Mouse (Mus musculus): Measurements from ENCODE around the gene Acads. TPM values are rescaled to one million over a fixed set of nuclear protein-coding genes. Genes with fewer than 3 reads are reported as not detected.

Gene Acads
- total and polyA plus RNA-seq, 3 experiments: 31.9 to 56.5 TPM; not detected in 1

GRCm38 (mm10) chr5:115076144-115076901, 42.8 kb downstream of the Acads start (continued):
- TF ChIP-seq USF2 (IDR thresholded peaks at IDR 0.05; ENCODE audit: borderline replicate concordance in 1 of 2, insufficient read depth in 1 of 2, low read depth in 1 of 2, low read length in 2 of 2) (no peak), UBTF (IDR thresholded peaks at IDR 0.05; ENCODE audit: borderline replicate concordance, insufficient read depth, low read depth, low read length) (no peak), EP300 (IDR thresholded peaks at IDR 0.05; ENCODE audit: low read depth in 1 of 2, low read length in 2 of 2) (peak; percentile 33 to 53; a peak in 2 of 4 replicates), GATA1 (IDR thresholded peaks at IDR 0.05; ENCODE audit: low read depth, low read length) (peak; percentile 72), MAX (IDR thresholded peaks at IDR 0.05; ENCODE audit: low read length) (no peak), NRF1 (IDR thresholded peaks at IDR 0.05; ENCODE audit: insufficient read depth, low read depth, low read length, poor library complexity, severe bottlenecking) (0 out of 2 replicates have a peak, but pooled peaks have one; percentile 15), CHD2 (IDR thresholded peaks at IDR 0.05; ENCODE audit: low read length) (no peak), ZNF384 (IDR thresholded peaks at IDR 0.05; ENCODE audit: low read depth, low read length) (no peak), HCFC1 (IDR thresholded peaks at IDR 0.05; ENCODE audit: low read depth, low read length) (no peak), RAD21 (IDR thresholded peaks at IDR 0.05; ENCODE audit: low read depth, low read length) (peak; percentile 83), ZMIZ1 (IDR thresholded peaks at IDR 0.05; ENCODE audit: low read depth, low read length) (no peak), POLR2AphosphoS2 (IDR thresholded peaks at IDR 0.05; ENCODE audit: low read length) (no peak), TAL1 (IDR thresholded peaks at IDR 0.05; ENCODE audit: low read length) (peak; percentile 18; the same call in 1 of the 2 replicates), KAT2A (conservative IDR thresholded peaks at IDR 0.05; ENCODE audit: low read depth, low read length) (no peak)

- H3K27me3 ChIP-seq (ENCODE audit: control insufficient read depth in 1 of 2, insufficient read depth in 2 of 2, low read length in 2 of 2): no peaks in the 10 kb centered on the region
- H3K4me3 ChIP-seq (ENCODE audit: control insufficient read depth in 1 of 2, insufficient read depth in 1 of 2, low read depth in 2 of 2, low read length in 2 of 2): no peak overlapping the region
- no peak for TF ChIP-seq MYC (IDR thresholded peaks at IDR 0.05; ENCODE audit: low read depth, low read length)
- TF ChIP-seq GATA1 (IDR thresholded peaks at IDR 0.05; ENCODE audit: low read depth, low read length): peak; percentile 21; the same call in 1 of the 2 replicates
- no peak for TF ChIP-seq TCF12 (IDR thresholded peaks at IDR 0.05; ENCODE audit: low read depth, low read length)
- no peak for DNase-seq (ENCODE audit: low read depth, low spot score)
- peaks cover 23 to 51% of the 10 kb centered on the region in 2 experiments for H3K4me1 ChIP-seq (ENCODE audit: control insufficient read depth in 1 of 2, insufficient read depth in 2 of 2, low read length in 2 of 2)
- H3K79me2 ChIP-seq (ENCODE audit: control insufficient read depth, insufficient read depth, low read length, poor library complexity): peaks cover 9% of the 10 kb centered on the region
- no peak overlapping the region for H3K9ac ChIP-seq (ENCODE audit: control insufficient read depth, low read depth, low read length, poor library complexity, severe bottlenecking)
- H3K27ac ChIP-seq (ENCODE audit: control insufficient read depth, low read depth, low read length): peak overlapping the region; percentile 83; the same call in 1 of the 2 replicates
- peaks cover 0 to 54% of the 10 kb centered on the region in 2 experiments; a peak in 3 of 4 replicates for H3K36me3 ChIP-seq (ENCODE audit: control insufficient read depth in 1 of 2, insufficient read depth in 2 of 2, low read length in 2 of 2)
- H3K9me3 ChIP-seq (replicated peaks; ENCODE audit: insufficient read depth, low read length): no peaks in the 10 kb centered on the region
Measured at GRCm38 (mm10) chr5:115074749-115075148, 44.4 kb downstream of the Acads start.
